Mouse (Mus musculus) embryonic fibroblast, embryonic 13.5 days (primary cell): ENCODE data around the gene Anapc15-ps. TPM values are rescaled to one million over a fixed set of nuclear protein-coding genes. Genes with fewer than 3 reads are reported as not detected.

Source experiments
- H3K27ac ChIP-seq: 2 replicates; pipeline ENCODE4 v1.5.1; 2012; ENCODE audit warnings: low read length, control low read depth, inconsistent platforms; ENCODE audit not compliant: insufficient read depth
- H3K4me1 ChIP-seq: 2 replicates; pipeline ENCODE4 v1.6.1; 2011; ENCODE audit warnings: low read length; ENCODE audit not compliant: control insufficient read depth, insufficient read depth
- H3K4me3 ChIP-seq: 2 replicates; pipeline ENCODE4 v1.5.1; 2011; ENCODE audit warnings: mild to moderate bottlenecking, control low read depth, low read length; ENCODE audit not compliant: insufficient read depth
- CTCF ChIP-seq: IDR thresholded peaks from 2 replicates; pipeline ENCODE4 v1.5.1; 2011; ENCODE audit warnings: mild to moderate bottlenecking, control low read depth, low read length, moderate library complexity, borderline replicate concordance; ENCODE audit not compliant: insufficient read depth
- POLR2A ChIP-seq: IDR thresholded peaks from 2 replicates; pipeline ENCODE4 v1.6.1; 2011; ENCODE audit warnings: low read depth, mild to moderate bottlenecking, control low read depth, low read length, moderate library complexity
- polyA plus RNA-seq: library from polyadenylated mRNA; stranded (reverse); fragments of >200 nt; gene quantifications from 2 replicates; pipeline ENCODE4 v1.2.4, GENCODE M21; 2011; ENCODE audit warnings: low read depth; ENCODE audit not compliant: missing spikeins, insufficient read length

The Anapc15-ps gene
- polyA plus RNA-seq, 1 experiment: not detected

- Histone ChIP-seq H3K4me1 (no peaks in the 10 kb centered on the region), H3K27ac (no peak overlapping the region), H3K4me3 (no peak overlapping the region)
- no peak for TF ChIP-seq CTCF
- TF ChIP-seq POLR2A: no peak
These were observed 3.1 kb upstream of the Anapc15-ps start for GRCm38 (mm10) chr10:95676387-95676786.

DNA sequence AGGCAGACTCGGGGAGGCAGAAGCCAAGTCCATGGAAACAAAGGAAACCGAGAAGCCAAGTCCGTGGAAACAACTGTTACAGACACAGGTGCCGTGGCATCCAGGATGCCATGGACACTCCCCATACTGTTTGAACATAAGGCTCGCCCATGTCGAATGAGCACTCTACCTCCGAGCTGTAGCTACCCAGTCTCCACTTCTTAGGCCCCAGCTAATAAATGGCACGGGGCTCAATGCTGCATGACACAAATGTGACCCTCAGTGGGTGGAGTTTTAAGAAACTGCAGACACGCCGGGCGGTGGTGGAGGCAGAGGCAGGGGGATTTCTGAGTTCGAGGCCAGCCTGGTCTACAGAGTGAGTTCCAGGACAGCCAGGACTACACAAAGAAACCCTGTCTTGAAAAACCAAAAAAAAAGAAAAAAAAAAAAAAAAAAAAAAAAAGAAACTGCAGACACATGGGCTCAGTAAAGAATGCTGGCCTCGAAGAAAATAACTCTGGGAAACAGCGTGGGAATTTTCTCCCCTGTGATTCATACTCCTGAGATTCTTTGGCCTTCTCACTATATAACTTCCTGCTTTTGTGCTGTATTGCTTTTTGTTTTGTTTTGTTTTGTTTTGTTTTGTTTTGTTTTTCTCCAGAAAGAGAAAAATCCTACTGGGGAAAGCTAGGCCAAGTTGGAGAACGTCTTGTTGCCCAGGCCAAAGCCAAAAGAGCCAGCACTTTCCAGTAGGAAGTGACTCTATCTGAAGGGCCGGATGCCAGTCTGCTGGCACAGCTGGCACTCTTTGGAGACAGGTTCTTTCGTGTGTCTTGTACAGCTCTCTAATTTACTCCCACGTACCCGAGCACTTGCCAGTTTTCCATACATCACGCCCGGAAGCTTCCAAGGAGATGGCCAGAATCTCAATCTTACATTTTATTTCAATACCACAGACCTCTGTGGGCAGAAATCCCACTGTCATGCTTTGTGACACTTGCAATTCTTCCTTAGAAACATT lies 2.2 kb downstream of the Anapc15-ps start:
- Histone ChIP-seq H3K4me1 (no peaks in the 10 kb centered on the region), H3K27ac (no peak overlapping the region), H3K4me3 (no peak overlapping the region)
- TF ChIP-seq POLR2A: no peak
- no peak for TF ChIP-seq CTCF

- no peak for TF ChIP-seq CTCF
- no peak for TF ChIP-seq POLR2A
- Histone ChIP-seq H3K4me3 (no peak overlapping the region), H3K27ac (no peak overlapping the region), H3K4me1 (no peaks in the 10 kb centered on the region)
These were observed 3.4 kb downstream of the Anapc15-ps start for GRCm38 (mm10) chr10:95669872-95670271.

DNA sequence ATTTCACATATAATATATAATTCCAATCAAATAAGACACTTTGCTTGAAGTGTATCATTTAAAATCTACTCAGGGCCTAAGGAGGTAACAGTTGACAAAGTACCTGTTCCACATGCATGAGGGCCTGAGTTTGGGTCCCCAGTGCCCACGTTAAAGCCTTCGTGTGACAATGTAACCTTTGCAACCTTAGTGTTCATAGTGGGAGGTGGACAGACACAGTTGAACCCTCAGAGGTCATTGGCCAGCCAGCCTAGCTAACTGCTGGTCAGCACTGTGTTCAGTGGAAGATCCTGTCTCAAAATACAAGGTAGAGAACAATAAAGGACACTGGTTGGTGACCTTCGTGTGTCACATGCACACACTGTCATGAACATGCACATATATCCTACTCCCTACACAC lies 4.2 kb downstream of the Anapc15-ps start:
- no peak overlapping the region for H3K27ac ChIP-seq
- TF ChIP-seq POLR2A: no peak
- TF ChIP-seq CTCF: no peak
- no peak overlapping the region for H3K4me3 ChIP-seq
- no peaks in the 10 kb centered on the region for H3K4me1 ChIP-seq

GRCm38 (mm10) chr10:95667371-95668030 lies 5.8 kb downstream of the Anapc15-ps start:
- H3K4me3 ChIP-seq: no peak overlapping the region
- no peaks in the 10 kb centered on the region for H3K4me1 ChIP-seq
- H3K27ac ChIP-seq: no peak overlapping the region
- TF ChIP-seq POLR2A (no peak), CTCF (no peak)

GRCm38 (mm10) chr10:95666791-95667190 lies 6.5 kb downstream of the Anapc15-ps start:
- Histone ChIP-seq H3K4me1 (no peaks in the 10 kb centered on the region), H3K27ac (no peak overlapping the region), H3K4me3 (no peak overlapping the region)
- no peak for TF ChIP-seq CTCF
- TF ChIP-seq POLR2A: no peak

GRCm38 (mm10) chr10:95665426-95665990 lies 7.7 kb downstream of the Anapc15-ps start:
- Histone ChIP-seq H3K4me3 (no peak overlapping the region), H3K4me1 (no peaks in the 10 kb centered on the region), H3K27ac (no peak overlapping the region)
- no peak for TF ChIP-seq CTCF
- no peak for TF ChIP-seq POLR2A

DNA sequence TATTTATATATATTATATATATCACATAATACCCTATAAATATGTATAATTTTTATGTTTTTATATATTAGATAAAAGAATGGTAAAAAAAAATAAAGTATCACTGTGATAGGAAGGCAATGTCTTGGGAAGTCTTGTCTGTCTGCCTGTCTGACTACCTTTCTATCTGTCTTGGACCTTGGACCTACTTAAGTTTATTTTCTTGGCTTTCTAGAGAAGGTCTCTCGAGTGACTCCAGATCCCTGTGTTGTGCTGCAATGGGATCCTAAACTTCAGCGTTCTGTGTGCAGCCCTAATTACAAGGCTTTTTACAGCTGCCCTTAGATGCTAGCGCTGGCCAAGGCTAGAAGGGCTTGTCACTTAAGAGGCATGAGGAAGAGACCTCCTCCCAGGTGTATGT lies 8.6 kb downstream of the Anapc15-ps start:
- TF ChIP-seq POLR2A (no peak), CTCF (no peak)
- H3K27ac ChIP-seq: no peak overlapping the region
- H3K4me1 ChIP-seq: no peaks in the 10 kb centered on the region
- no peak overlapping the region for H3K4me3 ChIP-seq

GRCm38 (mm10) chr10:95660356-95660755 lies 12.9 kb downstream of the Anapc15-ps start:
- H3K4me1 ChIP-seq: no peaks in the 10 kb centered on the region
- H3K27ac ChIP-seq: no peak overlapping the region
- H3K4me3 ChIP-seq: no peak overlapping the region
- TF ChIP-seq POLR2A (no peak), CTCF (no peak)
